Mouse (Mus musculus): ENCODE measurements around the gene Cep57l1. TPM values are rescaled to one million over a fixed set of nuclear protein-coding genes. Genes with fewer than 3 reads are reported as not detected.

Gene Cep57l1
- polyA plus RNA-seq, 1 experiment from 2014 or later, result 17.3 TPM

- ATAC-seq (no peak), DNase-seq (ENCODE audit: low read depth, low spot score) (no peak)
These were observed 94.1 kb downstream of the Cep57l1 start for GRCm38 (mm10) chr10:41715557-41715956.

GRCm38 (mm10) chr10:41711467-41711866 lies 98.2 kb downstream of the Cep57l1 start:
- ATAC-seq (no peak), DNase-seq (ENCODE audit: low read depth, low spot score) (no peak)
- in situ Hi-C loops (cut with MboI; ENCODE audit: low pct_unique_long_range_greater_than_20kb), result no loop called here
- no peak for TF ChIP-seq CTCF (IDR thresholded peaks at IDR 0.05)
- ChIA-PET POLR2A (no interaction called here), CTCF (no interaction called here)
- no peaks in the 10 kb centered on the region for H3K27me3 ChIP-seq

More at GRCm38 (mm10) chr10:41715557-41715956, 94.1 kb downstream of the Cep57l1 start:
- TF ChIP-seq CTCF (IDR thresholded peaks at IDR 0.05), result no peak
- ChIA-PET POLR2A (no interaction called here), CTCF (no interaction called here)
- no peaks in the 10 kb centered on the region for H3K27me3 ChIP-seq
- in situ Hi-C loops (cut with MboI; ENCODE audit: low pct_unique_long_range_greater_than_20kb), result no loop called here

DNA sequence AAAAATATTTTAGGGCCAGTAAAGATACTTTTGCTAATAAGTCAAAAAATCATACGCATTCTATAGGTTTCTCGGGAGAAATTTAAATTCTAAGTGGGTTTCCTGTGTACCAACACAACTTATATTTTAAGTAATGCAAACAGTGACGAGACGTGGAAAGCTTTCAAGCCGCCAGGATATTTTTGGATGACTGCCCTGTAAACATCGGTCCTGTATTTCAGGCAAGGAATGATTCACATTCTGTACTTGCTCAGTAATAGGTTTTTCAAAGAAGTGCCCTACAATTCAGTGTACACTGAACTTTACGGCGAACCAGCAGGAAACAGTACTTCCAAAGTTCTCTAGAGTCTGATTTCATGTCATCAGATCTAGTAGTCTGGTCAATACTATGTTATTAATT lies 98.9 kb downstream of the Cep57l1 start:
- CTCF ChIA-PET, result no interaction called here
- H3K27me3 ChIP-seq, result no peaks in the 10 kb centered on the region
- no peak for TF ChIP-seq CTCF (IDR thresholded peaks at IDR 0.05)
- ATAC-seq (no peak), DNase-seq (ENCODE audit: low read depth, low spot score) (no peak)
- in situ Hi-C loops (cut with MboI; ENCODE audit: low pct_unique_long_range_greater_than_20kb), result no loop called here
- POLR2A ChIA-PET, result no interaction called here

DNA sequence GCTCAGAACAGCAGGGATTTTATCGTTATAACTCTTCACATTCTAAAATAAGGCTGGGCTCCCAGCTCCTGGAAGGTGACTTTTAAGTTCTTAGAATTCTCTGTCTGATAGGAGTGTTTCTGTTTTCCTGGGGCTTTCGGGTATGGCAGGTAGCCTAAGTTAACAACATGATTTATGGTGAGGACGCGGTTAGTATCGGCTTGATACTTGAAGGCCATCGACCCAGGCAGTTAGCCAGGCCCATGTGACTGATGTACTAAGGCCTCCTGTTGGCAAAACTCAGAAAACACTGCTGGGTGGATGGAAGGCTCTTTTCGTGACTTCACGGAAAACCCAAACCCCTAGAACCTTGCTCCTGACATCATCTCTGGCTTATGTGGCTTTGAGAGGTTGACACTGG lies 100.3 kb downstream of the Cep57l1 start:
- no peak for TF ChIP-seq CTCF (IDR thresholded peaks at IDR 0.05)
- in situ Hi-C loops (cut with MboI; ENCODE audit: low pct_unique_long_range_greater_than_20kb), result no loop called here
- ChIA-PET POLR2A (no interaction called here), CTCF (interaction anchor here (1.5 kb wide), 1 partner anchor 20 kb away, joined by 7 read pairs; no protein-coding TSS in a partner anchor)
- ATAC-seq (no peak), DNase-seq (ENCODE audit: low read depth, low spot score) (no peak)
- no peaks in the 10 kb centered on the region for H3K27me3 ChIP-seq

GRCm38 (mm10) chr10:41699669-41700068 lies 110.0 kb downstream of the Cep57l1 start:
- TF ChIP-seq CTCF (IDR thresholded peaks at IDR 0.05), result no peak
- in situ Hi-C loops (cut with MboI; ENCODE audit: low pct_unique_long_range_greater_than_20kb), result loop anchor here (10.0 kb wide), 2 partner anchors 275 to 395 kb away; partner anchors contain the start of genes Ak9 and Fig4
- DNase-seq (ENCODE audit: low read depth, low spot score), result no peak
- H3K27me3 ChIP-seq, result peaks cover 3% of the 10 kb centered on the region
- ChIA-PET CTCF (no interaction called here), POLR2A (no interaction called here)
- no peak for ATAC-seq

GRCm38 (mm10) chr10:41697040-41697439 lies 112.6 kb downstream of the Cep57l1 start:
- ATAC-seq, result no peak
- in situ Hi-C loops (cut with MboI; ENCODE audit: low pct_unique_long_range_greater_than_20kb), result loop anchor here (10.0 kb wide), 2 partner anchors 278 to 392 kb away; partner anchors contain the start of genes Ak9 and Fig4
- no peak for TF ChIP-seq CTCF (IDR thresholded peaks at IDR 0.05)
- ChIA-PET POLR2A (no interaction called here), CTCF (no interaction called here)
- no peak for DNase-seq (ENCODE audit: low read depth, low spot score)
- H3K27me3 ChIP-seq, result no peaks in the 10 kb centered on the region

GRCm38 (mm10) chr10:41690978-41691377 lies 118.7 kb downstream of the Cep57l1 start:
- ChIA-PET POLR2A (no interaction called here), CTCF (interaction anchor here (1.0 to 4.8 kb wide), 10 partner anchors 8 to 603 kb away, joined by 3 to 50 read pairs (median 5); partner anchors contain the start of gene Cd164)
- no peaks in the 10 kb centered on the region for H3K27me3 ChIP-seq
- peak; percentile 45 for TF ChIP-seq CTCF (IDR thresholded peaks at IDR 0.05)
- in situ Hi-C loops (cut with MboI; ENCODE audit: low pct_unique_long_range_greater_than_20kb), result loop anchor here (5.0 to 10.0 kb wide), 3 partner anchors 284 to 606 kb away; partner anchors contain the start of genes Ak9 and Fig4
- no peak for DNase-seq (ENCODE audit: low read depth, low spot score)
- no peak for ATAC-seq

GRCm38 (mm10) chr10:41689941-41690887 lies 119.5 kb downstream of the Cep57l1 start:
- TF ChIP-seq CTCF (IDR thresholded peaks at IDR 0.05), result peak; percentile 95
- DNase-seq (ENCODE audit: low read depth, low spot score) (peak; percentile 24), ATAC-seq (no peak)
- in situ Hi-C loops (cut with MboI; ENCODE audit: low pct_unique_long_range_greater_than_20kb), result loop anchor here (5.0 to 10.0 kb wide), 4 partner anchors 285 to 685 kb away; partner anchors contain the start of genes Ak9 and Fig4
- CTCF ChIA-PET, result interaction anchor here (0.8 to 4.8 kb wide), 18 partner anchors 8 to 604 kb away, joined by 3 to 50 read pairs (median 4); partner anchors contain the start of genes Ak9 and Cd164
- POLR2A ChIA-PET, result interaction anchor here (0.5 to 0.6 kb wide), 2 partner anchors 76 to 585 kb away, joined by 3 to 7 read pairs; no protein-coding TSS in a partner anchor
- H3K27me3 ChIP-seq, result no peaks in the 10 kb centered on the region

- TF ChIP-seq CTCF (IDR thresholded peaks at IDR 0.05), result peak; percentile 48
- ChIA-PET POLR2A (no interaction called here), CTCF (no interaction called here)
- H3K27me3 ChIP-seq, result no peaks in the 10 kb centered on the region
- DNase-seq (ENCODE audit: low read depth, low spot score) (peak; percentile 46), ATAC-seq (peak; percentile 76)
- in situ Hi-C loops (cut with MboI; ENCODE audit: low pct_unique_long_range_greater_than_20kb), result loop anchor here (5.0 to 10.0 kb wide), 2 partner anchors 167 to 680 kb away; partner anchors contain the start of gene Cd164
These were observed 125.1 kb downstream of the Cep57l1 start for GRCm38 (mm10) chr10:41684548-41684996.

DNA sequence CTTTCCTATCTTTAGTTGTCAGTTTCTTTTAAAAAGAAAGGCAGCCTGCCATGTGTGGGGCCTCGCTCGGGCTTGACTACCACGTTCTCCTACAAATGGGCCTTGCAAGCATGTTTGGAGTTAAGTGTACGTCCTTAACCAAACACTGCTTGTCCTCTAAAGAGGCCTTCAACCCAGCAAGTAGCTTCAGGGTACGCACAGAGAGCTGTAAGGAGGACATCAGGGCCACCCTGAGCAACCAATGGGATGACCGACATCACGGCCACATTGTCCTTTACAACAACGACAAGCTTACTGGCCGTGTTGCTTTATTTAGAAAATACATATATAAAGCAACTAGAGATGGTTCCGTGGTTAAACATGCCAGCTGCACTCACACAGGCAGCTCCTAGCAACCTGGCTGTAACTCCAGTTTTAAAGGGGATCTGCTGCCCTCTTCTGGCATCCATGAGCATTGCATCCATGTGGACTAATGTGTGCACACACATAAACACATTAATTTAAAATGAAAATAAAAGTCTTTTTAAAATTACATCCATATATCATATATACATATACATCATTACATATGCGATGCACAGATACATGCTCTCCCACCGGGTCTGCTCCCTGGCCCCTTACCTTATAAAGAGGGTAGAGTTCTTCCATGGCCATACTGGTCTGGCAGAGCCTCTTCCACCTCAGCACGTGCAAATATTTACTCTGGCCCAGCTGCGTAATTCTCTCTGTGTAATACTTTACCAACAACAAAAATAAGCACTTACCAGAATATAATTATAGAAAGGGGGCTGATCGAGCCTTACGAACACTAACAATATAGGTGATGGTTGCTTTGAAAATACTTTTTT lies 126.9 kb downstream of the Cep57l1 start:
- POLR2A ChIA-PET, result interaction anchor here (0.6 to 1.6 kb wide), 2 partner anchors 164 to 165 kb away, joined by 3 to 8 read pairs; partner anchors contain the start of gene Cd164
- no peaks in the 10 kb centered on the region for H3K27me3 ChIP-seq
- ATAC-seq, result peak; percentile 1
- peak; percentile 91 for TF ChIP-seq CTCF (IDR thresholded peaks at IDR 0.05)
- CTCF ChIA-PET, result interaction anchor here (0.7 to 2.0 kb wide), 14 partner anchors 8 to 176 kb away, joined by 3 to 35 read pairs (median 4); partner anchors contain the start of gene Cd164
- in situ Hi-C loops (cut with MboI; ENCODE audit: low pct_unique_long_range_greater_than_20kb), result loop anchor here (5.0 to 10.0 kb wide), 2 partner anchors 165 to 678 kb away; partner anchors contain the start of gene Cd164
- peak; percentile 38 for DNase-seq (ENCODE audit: low read depth, low spot score)

All from Patski (cell line).